Mouse (Mus musculus): ENCODE measurements around the gene Tiprl. TPM values are rescaled to one million over a fixed set of nuclear protein-coding genes. Genes with fewer than 3 reads are reported as not detected.
A peak's percentile ranks its signal among the peaks of the same experiment; 100 is the strongest.

Gene Tiprl
- polyA plus RNA-seq, 1 experiment, result 47.2 TPM

GRCm38 (mm10) chr1:165250546-165250945 lies 13.8 kb upstream of the Tiprl start:
- Histone ChIP-seq H3K4me3 (ENCODE audit: insufficient read depth, low read length) (no peak overlapping the region), H3K27ac (ENCODE audit: insufficient read depth, low read length) (no peak overlapping the region), H3K4me1 (ENCODE audit: control insufficient read depth, insufficient read depth, low read length) (no peaks in the 10 kb centered on the region)
- TF ChIP-seq CTCF (IDR thresholded peaks at IDR 0.05; ENCODE audit: extremely low read depth, insufficient read depth, low read length) (no peak), POLR2A (IDR thresholded peaks at IDR 0.05; ENCODE audit: extremely low read depth, insufficient read depth, low read length) (no peak)

- Histone ChIP-seq H3K4me3 (ENCODE audit: insufficient read depth, low read length) (no peak overlapping the region), H3K4me1 (ENCODE audit: control insufficient read depth, insufficient read depth, low read length) (no peaks in the 10 kb centered on the region), H3K27ac (ENCODE audit: insufficient read depth, low read length) (no peak overlapping the region)
- TF ChIP-seq CTCF (IDR thresholded peaks at IDR 0.05; ENCODE audit: extremely low read depth, insufficient read depth, low read length) (no peak), POLR2A (IDR thresholded peaks at IDR 0.05; ENCODE audit: extremely low read depth, insufficient read depth, low read length) (no peak)
Observed at GRCm38 (mm10) chr1:165248842-165249241, 12.0 kb upstream of the Tiprl start.

GRCm38 (mm10) chr1:165247788-165248187 lies 11.0 kb upstream of the Tiprl start:
- H3K4me3 ChIP-seq (ENCODE audit: insufficient read depth, low read length), result no peak overlapping the region
- H3K4me1 ChIP-seq (ENCODE audit: control insufficient read depth, insufficient read depth, low read length), result no peaks in the 10 kb centered on the region
- no peak for TF ChIP-seq CTCF (IDR thresholded peaks at IDR 0.05; ENCODE audit: extremely low read depth, insufficient read depth, low read length)
- TF ChIP-seq POLR2A (IDR thresholded peaks at IDR 0.05; ENCODE audit: extremely low read depth, insufficient read depth, low read length), result no peak
- no peak overlapping the region for H3K27ac ChIP-seq (ENCODE audit: insufficient read depth, low read length)

GRCm38 (mm10) chr1:165247085-165247484 lies 10.3 kb upstream of the Tiprl start:
- Histone ChIP-seq H3K4me1 (ENCODE audit: control insufficient read depth, insufficient read depth, low read length) (no peaks in the 10 kb centered on the region), H3K4me3 (ENCODE audit: insufficient read depth, low read length) (no peak overlapping the region), H3K27ac (ENCODE audit: insufficient read depth, low read length) (no peak overlapping the region)
- no peak for TF ChIP-seq POLR2A (IDR thresholded peaks at IDR 0.05; ENCODE audit: extremely low read depth, insufficient read depth, low read length)
- TF ChIP-seq CTCF (IDR thresholded peaks at IDR 0.05; ENCODE audit: extremely low read depth, insufficient read depth, low read length), result no peak

GRCm38 (mm10) chr1:165246587-165246986 lies 9.8 kb upstream of the Tiprl start:
- Histone ChIP-seq H3K4me1 (ENCODE audit: control insufficient read depth, insufficient read depth, low read length) (no peaks in the 10 kb centered on the region), H3K4me3 (ENCODE audit: insufficient read depth, low read length) (no peak overlapping the region), H3K27ac (ENCODE audit: insufficient read depth, low read length) (no peak overlapping the region)
- TF ChIP-seq CTCF (IDR thresholded peaks at IDR 0.05; ENCODE audit: extremely low read depth, insufficient read depth, low read length) (no peak), POLR2A (IDR thresholded peaks at IDR 0.05; ENCODE audit: extremely low read depth, insufficient read depth, low read length) (no peak)

- Histone ChIP-seq H3K4me3 (ENCODE audit: insufficient read depth, low read length) (peak overlapping the region; percentile 95), H3K27ac (ENCODE audit: insufficient read depth, low read length) (no peak overlapping the region), H3K4me1 (ENCODE audit: control insufficient read depth, insufficient read depth, low read length) (peaks cover 3% of the 10 kb centered on the region)
- TF ChIP-seq POLR2A (IDR thresholded peaks at IDR 0.05; ENCODE audit: extremely low read depth, insufficient read depth, low read length) (no peak), CTCF (IDR thresholded peaks at IDR 0.05; ENCODE audit: extremely low read depth, insufficient read depth, low read length) (no peak)
Observed at GRCm38 (mm10) chr1:165235846-165236245, 950 bp downstream of the Tiprl start.

GRCm38 (mm10) chr1:165233806-165234205 lies 3.0 kb downstream of the Tiprl start:
- Histone ChIP-seq H3K4me1 (ENCODE audit: control insufficient read depth, insufficient read depth, low read length) (peaks cover 3% of the 10 kb centered on the region), H3K4me3 (ENCODE audit: insufficient read depth, low read length) (no peak overlapping the region), H3K27ac (ENCODE audit: insufficient read depth, low read length) (no peak overlapping the region)
- TF ChIP-seq CTCF (IDR thresholded peaks at IDR 0.05; ENCODE audit: extremely low read depth, insufficient read depth, low read length) (no peak), POLR2A (IDR thresholded peaks at IDR 0.05; ENCODE audit: extremely low read depth, insufficient read depth, low read length) (no peak)

GRCm38 (mm10) chr1:165230691-165231090 lies 6.1 kb downstream of the Tiprl start:
- Histone ChIP-seq H3K4me3 (ENCODE audit: insufficient read depth, low read length) (no peak overlapping the region), H3K27ac (ENCODE audit: insufficient read depth, low read length) (no peak overlapping the region), H3K4me1 (ENCODE audit: control insufficient read depth, insufficient read depth, low read length) (peaks cover 2% of the 10 kb centered on the region; the same call in 1 of the 2 replicates)
- no peak for TF ChIP-seq POLR2A (IDR thresholded peaks at IDR 0.05; ENCODE audit: extremely low read depth, insufficient read depth, low read length)
- TF ChIP-seq CTCF (IDR thresholded peaks at IDR 0.05; ENCODE audit: extremely low read depth, insufficient read depth, low read length), result 0 out of 2 replicates have a peak, but pooled peaks have one; percentile 5

- Histone ChIP-seq H3K4me3 (ENCODE audit: insufficient read depth, low read length) (no peak overlapping the region), H3K4me1 (ENCODE audit: control insufficient read depth, insufficient read depth, low read length) (no peaks in the 10 kb centered on the region), H3K27ac (ENCODE audit: insufficient read depth, low read length) (no peak overlapping the region)
- TF ChIP-seq CTCF (IDR thresholded peaks at IDR 0.05; ENCODE audit: extremely low read depth, insufficient read depth, low read length) (no peak), POLR2A (IDR thresholded peaks at IDR 0.05; ENCODE audit: extremely low read depth, insufficient read depth, low read length) (no peak)
Observed at GRCm38 (mm10) chr1:165229577-165229976, 7.2 kb downstream of the Tiprl start.

GRCm38 (mm10) chr1:165217023-165217589 lies 19.7 kb downstream of the Tiprl start:
- TF ChIP-seq CTCF (IDR thresholded peaks at IDR 0.05; ENCODE audit: extremely low read depth, insufficient read depth, low read length), result no peak
- TF ChIP-seq POLR2A (IDR thresholded peaks at IDR 0.05; ENCODE audit: extremely low read depth, insufficient read depth, low read length), result no peak
- H3K27ac ChIP-seq (ENCODE audit: insufficient read depth, low read length), result no peak overlapping the region
- no peaks in the 10 kb centered on the region; the same call in 1 of the 2 replicates for H3K4me1 ChIP-seq (ENCODE audit: control insufficient read depth, insufficient read depth, low read length)
- H3K4me3 ChIP-seq (ENCODE audit: insufficient read depth, low read length), result no peak overlapping the region

Data from cortical plate, adult 2 months (tissue).